Mouse (Mus musculus) kidney, adult 2 months (tissue): Measurements from ENCODE around the gene Hdac4.

Experiments
- CTCF ChIP-seq: fragments of 200-500 bp; conservative IDR thresholded peaks from 2 replicates; pipeline ENCODE4 v1.5.1; 2011; ENCODE audit warnings: low read depth, mild to moderate bottlenecking, control low read depth, low read length, moderate library complexity, mixed read lengths; ENCODE audit not compliant: insufficient read depth, insufficient read length
- POLR2A ChIP-seq: fragments of 200-500 bp; IDR thresholded peaks from one replicate; pipeline ENCODE4 v1.6.1; 2011; ENCODE audit warnings: low read depth, low read length, control low read depth

DNA sequence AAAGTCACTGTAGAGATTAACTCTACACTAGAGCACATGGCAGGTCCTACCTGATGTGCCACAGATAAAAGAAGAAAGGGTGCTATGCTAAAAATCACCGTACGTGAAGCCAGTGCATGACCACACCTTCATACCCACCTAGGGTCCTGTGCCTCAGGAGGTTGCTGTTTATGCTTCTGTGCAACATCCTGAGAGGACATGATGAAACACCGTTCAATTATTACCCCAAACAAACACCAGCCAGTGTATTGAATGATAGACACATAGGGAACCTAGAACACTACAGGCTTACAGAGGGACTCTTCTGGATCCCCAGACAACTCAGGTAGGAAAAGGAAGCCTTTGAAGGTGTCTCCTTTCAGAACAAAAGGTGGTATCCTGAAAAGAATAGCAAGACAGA, 120.8 kb downstream of the Hdac4 start:
- TF ChIP-seq CTCF (no peak), POLR2A (no peak)
